Mouse (Mus musculus) MEL (cell line): ENCODE data around the gene Tbxa2r. TPM values are rescaled to one million over a fixed set of nuclear protein-coding genes. Genes with fewer than 3 reads are reported as not detected.
A peak's percentile ranks its signal among the peaks of the same experiment; 100 is the strongest.

Source experiments
- DNase-seq: peaks from one replicate; pipeline ENCODE4 v3.0.0; 2011; ENCODE audit warnings: low read depth, low spot score
- H3K27ac ChIP-seq: 2 replicates; pipeline ENCODE4 v1.5.1; 2012; ENCODE audit warnings: low read depth, mild to moderate bottlenecking, control low read depth, low read length, moderate library complexity; ENCODE audit not compliant: control insufficient read depth
- H3K27me3 ChIP-seq, 2 experiments: fragments of 150-350 bp in 1 of 2; sonication (generic) in 1 of 2; 2 replicates each; pipeline ENCODE4 v1.6.1; 2012; ENCODE audit warnings: low read length in 2 of 2, mild to moderate bottlenecking in 2 of 2, improper control_type of control experiment in 1 of 2, moderate library complexity in 1 of 2; ENCODE audit not compliant: insufficient read depth in 2 of 2, control insufficient read depth in 1 of 2
- H3K36me3 ChIP-seq, 2 experiments: 2 replicates each; pipeline ENCODE4 v1.6.1; 2012 to 2014; ENCODE audit warnings: low read length in 2 of 2, improper control_type of control experiment in 1 of 2, inconsistent platforms in 1 of 2, mild to moderate bottlenecking in 1 of 2; ENCODE audit not compliant: insufficient read depth in 2 of 2, control insufficient read depth in 1 of 2
- H3K4me1 ChIP-seq, 2 experiments: fragments of 150-350 bp in 1 of 2; sonication (generic) in 1 of 2; 2 replicates each; pipeline ENCODE4 v1.6.1; 2012; ENCODE audit warnings: low read length in 2 of 2, improper control_type of control experiment in 1 of 2, mild to moderate bottlenecking in 1 of 2; ENCODE audit not compliant: insufficient read depth in 2 of 2, control insufficient read depth in 1 of 2
- H3K4me3 ChIP-seq, 2 experiments: fragments of 150-350 bp in 1 of 2; sonication (generic) in 1 of 2; 2 replicates each; pipeline ENCODE4 v1.5.1; 2012; ENCODE audit warnings: low read depth in 2 of 2, low read length in 2 of 2, mild to moderate bottlenecking in 2 of 2, moderate library complexity in 2 of 2, control low read depth in 1 of 2, improper control_type of control experiment in 1 of 2; ENCODE audit not compliant: control insufficient read depth in 1 of 2, insufficient read depth in 1 of 2
- H3K79me2 ChIP-seq: 2 replicates; pipeline ENCODE4 v1.6.1; 2012; ENCODE audit warnings: mild to moderate bottlenecking, low read length, moderate library complexity; ENCODE audit not compliant: control insufficient read depth, poor library complexity, insufficient read depth
- H3K9ac ChIP-seq: 2 replicates; pipeline ENCODE4 v1.6.1; 2012; ENCODE audit warnings: low read depth, mild to moderate bottlenecking, control low read depth, low read length, moderate library complexity; ENCODE audit not compliant: control insufficient read depth, poor library complexity, severe bottlenecking
- H3K9me3 ChIP-seq: fragments of 150-350 bp; sonication (generic); replicated peaks from 2 replicates; pipeline ENCODE4 v1.6.1; 2012; ENCODE audit warnings: mild to moderate bottlenecking, low read length, improper control_type of control experiment, moderate library complexity; ENCODE audit not compliant: insufficient read depth
- CHD1 ChIP-seq: IDR thresholded peaks from 2 replicates; pipeline ENCODE4 v1.6.1; 2012; ENCODE audit warnings: low read depth, mild to moderate bottlenecking, inconsistent platforms, low read length, improper control_type of control experiment
- EP300 ChIP-seq, 2 experiments: IDR thresholded peaks; 2 replicates each; pipeline ENCODE4 v1.6.1; 2011; ENCODE audit warnings: improper control_type of control experiment in 2 of 2, low read length in 2 of 2, low read depth in 1 of 2, mild to moderate bottlenecking in 1 of 2
- GATA1 ChIP-seq: IDR thresholded peaks from 2 replicates; pipeline ENCODE4 v1.6.1; 2011; ENCODE audit warnings: low read depth, low read length, improper control_type of control experiment
- JUND ChIP-seq: IDR thresholded peaks from 2 replicates; pipeline ENCODE4 v1.6.1; 2011; ENCODE audit warnings: low read depth, mild to moderate bottlenecking, improper control_type of control experiment, low read length
- KAT2A ChIP-seq: conservative IDR thresholded peaks from 2 replicates; pipeline ENCODE4 v1.6.1; 2012; ENCODE audit warnings: low read depth, low read length, improper control_type of control experiment, inconsistent platforms
- MAX ChIP-seq: IDR thresholded peaks from 2 replicates; pipeline ENCODE4 v1.6.1; 2011; ENCODE audit warnings: low read length, improper control_type of control experiment
- MAZ ChIP-seq: IDR thresholded peaks from 2 replicates; pipeline ENCODE4 v1.6.1; 2012; ENCODE audit warnings: low read depth, mild to moderate bottlenecking, inconsistent platforms, low read length, improper control_type of control experiment
- MXI1 ChIP-seq: IDR thresholded peaks from 2 replicates; pipeline ENCODE4 v1.6.1; 2011; ENCODE audit warnings: mild to moderate bottlenecking, low read depth, low read length, improper control_type of control experiment
- MYC ChIP-seq: IDR thresholded peaks from 2 replicates; pipeline ENCODE4 v1.6.1; 2011; ENCODE audit warnings: low read depth, mild to moderate bottlenecking, low read length, improper control_type of control experiment, moderate library complexity
- NRF1 ChIP-seq: IDR thresholded peaks from 2 replicates; pipeline ENCODE4 v1.6.1; 2014; ENCODE audit warnings: low read depth, mild to moderate bottlenecking, inconsistent platforms, low read length, improper control_type of control experiment, moderate library complexity; ENCODE audit not compliant: poor library complexity, insufficient read depth, severe bottlenecking
- POLR2AphosphoS2 ChIP-seq: IDR thresholded peaks from 2 replicates; pipeline ENCODE4 v1.6.1; 2011; ENCODE audit warnings: low read length, improper control_type of control experiment
- POLR2AphosphoS5 ChIP-seq: IDR thresholded peaks from 2 replicates; pipeline ENCODE4 v1.6.1; 2012; ENCODE audit warnings: low read depth, borderline replicate concordance, mild to moderate bottlenecking, inconsistent platforms, low read length, moderate library complexity, mixed read lengths
- RAD21 ChIP-seq: IDR thresholded peaks from 2 replicates; pipeline ENCODE4 v1.6.1; 2011; ENCODE audit warnings: mild to moderate bottlenecking, low read depth, low read length, improper control_type of control experiment
- RCOR1 ChIP-seq: IDR thresholded peaks from 2 replicates; pipeline ENCODE4 v1.6.1; 2012; ENCODE audit warnings: low read depth, mild to moderate bottlenecking, inconsistent platforms, low read length, improper control_type of control experiment
- SIN3A ChIP-seq: IDR thresholded peaks from 2 replicates; pipeline ENCODE4 v1.6.1; 2012; ENCODE audit warnings: low read length, improper control_type of control experiment, inconsistent platforms
- SMC3 ChIP-seq: IDR thresholded peaks from 2 replicates; pipeline ENCODE4 v1.6.1; 2011; ENCODE audit warnings: low read depth, low read length, improper control_type of control experiment
- TBP ChIP-seq: IDR thresholded peaks from 2 replicates; pipeline ENCODE4 v1.8.0; 2011; ENCODE audit warnings: low read depth, low read length, improper control_type of control experiment
- UBTF ChIP-seq: IDR thresholded peaks from 2 replicates; pipeline ENCODE4 v1.6.1; 2012; ENCODE audit warnings: low read depth, mild to moderate bottlenecking, inconsistent platforms, low read length, improper control_type of control experiment, moderate library complexity, borderline replicate concordance; ENCODE audit not compliant: insufficient read depth
- USF1 ChIP-seq: IDR thresholded peaks from 2 replicates; pipeline ENCODE4 v1.6.1; 2014; ENCODE audit warnings: low read depth, mild to moderate bottlenecking, inconsistent platforms, low read length, improper control_type of control experiment, moderate library complexity
- USF2 ChIP-seq, 2 experiments: IDR thresholded peaks; 2 replicates each; pipeline ENCODE4 v1.6.1; 2011 to 2012; ENCODE audit warnings: improper control_type of control experiment in 2 of 2, low read length in 2 of 2, borderline replicate concordance in 1 of 2, inconsistent platforms in 1 of 2, low read depth in 1 of 2, mild to moderate bottlenecking in 1 of 2; ENCODE audit not compliant: insufficient read depth in 1 of 2
- ZC3H11A ChIP-seq: IDR thresholded peaks from 2 replicates; pipeline ENCODE4 v1.6.1; 2012; ENCODE audit warnings: low read depth, mild to moderate bottlenecking, inconsistent platforms, low read length, improper control_type of control experiment
- ZMIZ1 ChIP-seq: IDR thresholded peaks from 2 replicates; pipeline ENCODE4 v1.6.1; 2012; ENCODE audit warnings: low read depth, mild to moderate bottlenecking, inconsistent platforms, low read length, improper control_type of control experiment, moderate library complexity
- ZNF384 ChIP-seq: IDR thresholded peaks from 2 replicates; pipeline ENCODE4 v1.6.1; 2012; ENCODE audit warnings: low read depth, mild to moderate bottlenecking, inconsistent platforms, low read length, improper control_type of control experiment
- polyA plus RNA-seq, 2 experiments: library from polyadenylated mRNA; stranded (reverse) in 1 of 2; unstranded in 1 of 2; fragments of >175 nt in 1 of 2; fragments of >200 nt in 1 of 2; gene quantifications; 2 replicates each; pipeline versions ENCODE4 v1.2.1 to v1.2.4; 2012; ENCODE audit warnings: low replicate concordance in 2 of 2, low read depth in 1 of 2; ENCODE audit not compliant: insufficient read length in 2 of 2, insufficient read depth in 1 of 2, missing spikeins in 1 of 2
- total RNA-seq: library from RNA; depleted of rRNA; stranded (reverse); fragments of 300-350 nt; gene quantifications from 2 replicates; pipeline ENCODE4 v1.2.3, GENCODE M21; 2012

Tbxa2r gene
- total and polyA plus RNA-seq, 3 experiments = 0.31 TPM; not detected in 2

DNA sequence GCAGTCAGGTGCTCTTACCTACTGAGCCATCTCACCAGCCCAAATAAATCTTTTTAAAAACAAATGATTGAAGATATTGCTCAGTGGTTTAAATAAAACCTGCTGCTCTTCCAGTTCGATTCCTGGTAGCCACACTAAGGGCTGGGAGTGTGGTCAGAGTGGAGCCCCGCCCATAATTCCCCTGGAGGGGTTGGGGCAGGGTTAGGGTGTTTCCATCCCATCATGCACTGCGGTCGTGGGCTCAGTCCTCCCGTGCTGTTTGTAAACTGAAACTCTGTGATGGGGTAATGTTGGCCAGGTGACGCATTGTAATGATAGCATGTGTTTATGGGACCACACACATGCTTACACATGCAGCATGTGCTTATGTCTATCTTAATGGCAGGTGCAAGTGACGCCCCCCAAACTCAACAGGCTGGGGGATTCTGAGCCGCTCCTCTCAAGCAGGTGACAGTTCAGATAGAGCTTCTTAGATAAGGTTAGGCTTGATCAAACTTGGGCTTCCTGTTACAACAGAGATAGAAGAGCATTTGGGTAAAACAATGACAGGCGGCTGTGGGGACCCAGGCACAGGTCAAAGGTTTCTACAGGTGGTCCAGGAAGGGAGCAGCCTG is 23.3 kb downstream of the Tbxa2r start (continued):
- peak; percentile 76 to 82 for TF ChIP-seq EP300 (IDR thresholded peaks at IDR 0.05; ENCODE audit: low read depth in 1 of 2, low read length in 2 of 2)
- TF ChIP-seq RCOR1 = peak; percentile 16; the same call in 1 of the 2 replicates
- TF ChIP-seq USF2 (IDR thresholded peaks at IDR 0.05; ENCODE audit: borderline replicate concordance in 1 of 2, insufficient read depth in 1 of 2, low read depth in 1 of 2, low read length in 2 of 2) = no peak
- no peak for TF ChIP-seq ZC3H11A
- TF ChIP-seq RAD21 = no peak
- TF ChIP-seq GATA1 = peak; percentile 86
- TF ChIP-seq KAT2A = peak; percentile 33; the same call in 1 of the 2 replicates
- no peak for TF ChIP-seq POLR2AphosphoS5
- TF ChIP-seq MAX = peak; percentile 93
- peak; percentile 44; the same call in 1 of the 2 replicates for TF ChIP-seq POLR2AphosphoS2
- TF ChIP-seq MYC = peak; percentile 84
- TF ChIP-seq UBTF = no peak
- TF ChIP-seq ZNF384 = no peak
- peak; percentile 85 for TF ChIP-seq MAZ
- TF ChIP-seq NRF1 = no peak
- TF ChIP-seq JUND = no peak

DNA sequence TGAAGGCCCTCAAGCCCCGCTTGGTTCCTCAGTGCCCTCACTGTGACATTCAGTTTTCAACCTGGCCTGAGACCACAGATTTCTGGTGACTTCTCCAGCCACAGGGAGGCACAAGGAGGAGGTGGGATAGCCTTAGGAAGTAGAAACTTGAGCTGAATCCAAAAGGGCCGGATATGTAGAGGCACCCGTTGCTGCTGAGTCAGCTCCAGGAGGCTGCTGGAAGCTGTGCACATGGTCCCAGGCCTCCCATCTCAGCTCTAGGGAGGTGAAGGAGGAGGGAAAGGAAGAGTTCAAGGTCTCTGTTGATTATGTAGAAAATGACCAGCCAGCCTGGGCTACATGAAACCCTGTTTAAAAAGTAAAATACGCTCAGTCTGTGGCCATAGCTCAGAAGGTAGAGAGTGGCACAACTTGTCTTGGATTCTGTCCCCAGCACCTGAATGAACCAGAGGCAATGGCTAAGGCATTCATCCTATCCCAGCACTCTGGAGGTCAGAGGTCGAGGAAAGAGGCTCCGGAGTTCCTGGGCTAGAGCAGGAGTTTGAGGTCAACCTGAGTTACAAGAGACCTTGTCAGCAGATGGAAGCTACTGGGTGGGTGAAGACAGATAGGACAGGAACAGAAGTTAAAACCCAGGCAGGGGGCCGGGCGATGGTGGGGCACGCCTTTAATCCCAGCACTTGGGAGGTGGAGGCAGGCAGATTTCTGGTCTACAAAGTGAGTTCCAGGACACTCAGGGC is 26.4 kb downstream of the Tbxa2r start:
- no peak for DNase-seq
- H3K9me3 ChIP-seq = no peaks in the 10 kb centered on the region
- H3K27ac ChIP-seq = no peak overlapping the region
- TF ChIP-seq CHD1 (no peak), TBP (no peak), ZMIZ1 (no peak), USF1 (no peak), SIN3A (no peak), RCOR1 (no peak), SMC3 (no peak), POLR2AphosphoS5 (no peak), MXI1 (no peak)
- H3K79me2 ChIP-seq = peaks cover 28% of the 10 kb centered on the region
- peaks cover 0 to 24% of the 10 kb centered on the region in 2 experiments; a peak in 2 of 4 replicates for H3K36me3 ChIP-seq
- H3K4me1 ChIP-seq = peaks cover 3 to 33% of the 10 kb centered on the region in 2 experiments; a peak in 3 of 4 replicates
- H3K4me3 ChIP-seq = no peak overlapping the region
- no peak overlapping the region for H3K9ac ChIP-seq
- no peaks in the 10 kb centered on the region for H3K27me3 ChIP-seq
